Mouse (Mus musculus) layer of hippocampus, adult 9-11 months (tissue): ENCODE data around the gene Mfsd11.
"Not testable (repeated sequence)": the region's sequence is repeated elsewhere in the genome, so short reads cannot be mapped to it uniquely, and the experiment has no call there.

Experiments
- DNase-seq: peaks from one replicate; pipeline ENCODE4 v3.0.0; 2022

Gene Mfsd11

DNA sequence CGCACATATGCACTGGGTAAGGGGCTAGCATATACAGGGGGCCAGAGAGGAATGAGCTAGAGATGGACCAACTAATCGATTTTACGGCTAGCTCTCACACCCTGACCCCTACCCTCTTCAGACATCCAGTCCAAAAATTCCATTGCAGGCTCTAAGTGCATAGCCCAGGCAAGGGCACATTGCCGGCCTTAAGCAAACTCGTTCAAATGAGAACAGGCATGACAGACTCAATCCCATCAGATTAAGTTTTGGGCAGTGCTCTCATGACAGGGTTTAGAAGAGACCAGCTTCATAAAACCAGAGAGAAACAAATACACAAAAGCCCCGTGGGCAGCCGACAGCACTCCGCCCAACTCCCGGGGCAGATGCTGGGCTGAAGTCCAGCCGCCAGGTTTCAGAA, 30.0 kb upstream of the Mfsd11 start:
- no peak for DNase-seq

DNA sequence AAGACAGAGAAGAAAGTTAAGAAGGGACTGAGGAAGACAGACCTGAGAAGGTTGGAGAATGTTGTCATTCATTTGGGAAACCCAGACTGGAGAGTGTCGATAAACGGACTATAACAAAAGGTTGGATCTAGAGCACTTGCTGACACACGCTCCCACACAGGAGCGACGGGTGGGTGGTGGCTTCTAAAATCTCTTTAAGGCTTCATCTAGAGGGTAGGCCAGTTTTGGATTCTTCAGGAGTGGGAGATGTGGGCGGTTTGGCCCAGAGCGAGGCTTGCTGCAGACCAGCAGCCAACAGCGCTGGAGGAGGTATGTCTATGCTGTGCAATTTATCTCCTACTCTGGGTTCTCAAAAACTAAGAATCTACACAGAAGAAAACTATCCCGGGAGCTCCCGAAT, 29.6 kb upstream of the Mfsd11 start:
- DNase-seq, result no peak

DNA sequence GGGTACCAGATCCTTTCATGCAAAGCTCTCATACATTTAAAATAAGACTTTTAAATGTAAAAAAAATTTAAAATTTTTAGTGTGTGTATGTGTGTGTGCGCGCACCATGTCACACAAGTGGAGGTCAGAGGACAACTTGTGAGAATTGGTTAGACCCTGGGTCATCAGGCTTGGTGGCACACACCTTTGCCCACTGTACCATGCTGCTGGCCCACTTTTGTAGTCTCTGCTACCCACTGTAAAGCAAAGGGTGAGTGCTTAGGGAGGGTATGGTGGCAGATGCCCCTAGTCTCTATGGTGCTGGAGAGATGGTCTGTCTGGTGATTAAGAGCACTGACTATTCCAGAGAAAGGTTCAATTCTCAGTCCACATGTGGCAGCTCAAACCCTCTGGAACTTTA, 29.0 kb upstream of the Mfsd11 start:
- no peak for DNase-seq

DNA sequence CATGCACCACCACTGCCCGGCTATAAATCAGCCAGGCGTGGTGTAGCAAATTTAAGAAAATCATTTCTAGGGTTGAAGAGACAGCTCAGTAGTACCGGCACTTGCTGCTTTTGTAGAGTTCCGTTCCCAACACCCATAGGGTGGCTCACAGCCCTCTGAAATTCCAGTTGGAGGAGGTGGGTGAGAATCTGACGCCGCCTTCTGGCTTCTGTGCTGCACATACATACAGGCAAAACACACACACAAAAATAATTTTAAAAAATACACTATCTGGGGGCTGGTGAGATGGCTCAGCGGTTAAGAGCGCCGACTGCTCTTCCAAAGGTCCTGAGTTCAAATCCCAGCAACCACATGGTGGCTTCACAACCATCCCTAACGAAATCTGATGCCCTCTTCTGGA, 28.4 kb upstream of the Mfsd11 start:
- peak; percentile 58 for DNase-seq

DNA sequence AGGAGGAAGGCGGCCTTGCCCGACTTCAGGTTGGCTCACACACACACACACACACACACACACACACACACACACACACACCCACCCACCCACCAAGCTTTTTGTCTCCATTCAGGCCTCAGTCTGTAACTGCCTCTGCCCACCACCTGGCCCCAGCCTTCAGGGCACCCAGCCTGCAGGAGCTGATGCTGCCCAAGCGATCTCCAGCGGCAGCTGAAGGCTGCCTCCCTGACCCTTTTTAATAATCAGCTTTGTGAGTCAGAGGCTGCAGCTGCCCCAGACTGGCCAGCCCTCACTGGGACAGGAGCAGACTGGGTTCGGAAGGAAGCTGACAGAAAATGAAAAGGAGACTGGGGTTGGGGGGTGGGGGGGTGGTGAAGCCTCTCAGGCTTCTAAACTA, 27.0 kb upstream of the Mfsd11 start:
- DNase-seq, result no peak

DNA sequence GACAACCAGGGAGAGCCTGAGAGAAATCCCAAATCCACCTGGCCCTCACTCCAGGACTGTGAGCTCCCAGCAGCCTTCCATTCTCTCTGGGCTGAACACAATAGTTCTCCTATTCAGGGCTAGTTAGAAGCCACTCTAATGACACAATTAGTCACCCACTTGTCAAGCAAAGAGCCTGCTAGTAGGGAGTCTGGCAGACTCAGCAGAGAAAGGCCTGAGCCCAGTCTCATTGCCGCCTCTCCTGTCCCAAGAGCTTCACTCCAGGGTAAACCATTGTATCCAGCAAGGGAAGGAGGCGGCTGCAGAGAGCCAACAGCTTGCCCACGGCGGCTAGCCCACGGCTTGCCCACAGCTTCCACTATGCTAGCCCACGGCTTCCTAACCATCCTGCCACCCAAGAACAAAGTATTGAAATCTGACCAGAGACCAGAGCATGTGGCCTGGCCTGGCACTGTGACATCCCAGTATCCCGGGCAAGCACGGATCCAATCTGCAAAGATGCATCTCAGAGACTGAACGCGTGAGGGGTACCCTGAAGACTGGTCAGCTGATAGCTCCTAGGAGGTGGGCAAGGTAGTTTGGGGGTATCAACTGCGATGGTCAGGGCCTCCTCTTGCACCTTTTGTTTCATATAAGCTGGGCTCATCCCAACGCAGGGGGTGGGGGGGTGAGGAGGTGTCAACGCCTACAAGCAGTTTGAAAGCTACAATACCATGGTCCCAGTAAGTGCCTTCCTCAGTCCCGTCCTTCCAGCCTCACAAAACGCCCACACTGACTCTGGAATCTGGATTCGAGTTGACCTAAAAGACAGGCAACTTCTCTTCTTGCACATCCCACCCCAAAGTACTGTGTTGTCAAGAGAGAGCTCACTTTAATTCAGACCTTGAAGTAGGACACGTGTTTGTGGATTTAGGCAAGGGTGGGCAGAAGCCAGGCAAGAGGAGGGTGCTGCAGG, 25.4 kb upstream of the Mfsd11 start:
- DNase-seq, result no peak

DNA sequence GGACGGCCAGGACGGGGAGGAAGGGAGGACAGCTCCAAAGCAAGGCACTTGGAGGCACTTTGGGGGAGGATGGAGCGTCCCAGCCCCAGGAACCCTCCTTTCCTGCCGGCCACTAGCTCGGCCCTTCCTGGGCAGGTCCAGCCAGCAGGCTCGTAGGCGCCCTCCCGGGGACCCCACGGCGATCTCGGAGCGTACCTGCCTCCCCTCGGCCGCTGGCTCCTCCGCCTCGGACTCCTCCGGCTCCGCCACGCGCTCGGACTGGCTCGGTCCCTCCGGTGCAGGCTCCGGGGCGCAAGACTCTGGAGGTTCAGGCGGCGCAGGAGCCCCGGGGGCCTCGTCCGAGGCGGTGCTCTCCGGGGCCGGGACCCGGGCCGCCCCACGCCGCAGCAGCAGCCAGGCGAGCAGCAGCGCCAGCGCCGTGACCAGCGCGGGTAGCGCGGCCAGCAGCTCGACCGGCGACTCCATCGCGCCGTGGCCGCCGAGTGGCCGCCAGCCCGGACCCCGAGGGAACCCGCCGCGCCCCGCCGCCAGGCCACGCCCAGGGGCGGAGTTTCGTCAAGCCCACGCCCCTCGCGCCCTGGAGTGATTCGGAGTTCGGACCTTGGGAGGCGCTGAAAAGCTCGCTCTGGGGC, 24.6 kb upstream of the Mfsd11 start, which contains the start of gene Mxra7:
Gene Mxra7 (minus strand): TSS at position 513 of the 632 bp plus-strand sequence.
- DNase-seq, result no peak

DNA sequence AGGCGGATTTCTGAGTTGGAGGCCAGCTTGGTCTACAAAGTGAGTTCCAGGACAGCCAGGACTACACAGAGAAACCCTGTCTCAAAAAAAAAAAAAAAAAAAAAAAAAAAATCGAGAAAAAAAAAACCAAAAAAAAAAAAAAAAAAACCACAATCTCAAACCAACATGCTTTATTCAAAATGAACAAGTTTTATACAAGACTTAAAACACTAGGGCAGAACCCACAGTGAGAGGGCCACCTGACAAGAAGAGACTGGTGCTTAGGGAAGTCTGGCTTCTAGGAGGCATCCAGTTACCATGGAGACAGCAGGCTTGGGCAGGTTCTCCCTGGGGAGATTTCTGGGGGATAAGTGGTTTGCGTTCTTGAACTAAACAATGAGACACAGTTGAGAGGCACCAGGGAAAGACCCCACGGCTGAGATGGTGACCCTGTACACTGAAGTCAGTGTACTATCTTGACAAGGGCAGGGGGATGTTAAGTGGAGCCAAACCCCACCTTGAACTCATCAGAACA, 20.0 kb upstream of the Mfsd11 start:
- no peak for DNase-seq

DNA sequence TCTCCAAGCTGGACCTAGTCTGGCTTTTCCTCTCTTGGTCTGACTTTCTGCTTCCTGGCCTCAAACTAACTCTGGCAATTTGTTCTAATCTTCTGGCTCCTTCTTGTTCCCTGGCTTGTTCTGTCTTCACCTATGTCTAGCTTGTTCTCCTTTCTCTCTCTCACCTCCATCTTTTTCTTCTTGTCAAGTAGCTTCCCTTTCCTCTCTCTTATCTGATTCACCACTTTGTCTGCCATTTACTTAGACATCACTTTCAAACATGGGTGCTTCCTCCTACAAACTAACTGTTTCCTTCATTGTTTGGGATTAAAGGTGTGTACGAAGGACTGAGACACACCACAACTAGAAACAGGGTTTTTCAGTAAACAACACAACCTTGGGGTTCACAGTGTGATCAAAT, 17.3 kb upstream of the Mfsd11 start:
- no peak for DNase-seq

DNA sequence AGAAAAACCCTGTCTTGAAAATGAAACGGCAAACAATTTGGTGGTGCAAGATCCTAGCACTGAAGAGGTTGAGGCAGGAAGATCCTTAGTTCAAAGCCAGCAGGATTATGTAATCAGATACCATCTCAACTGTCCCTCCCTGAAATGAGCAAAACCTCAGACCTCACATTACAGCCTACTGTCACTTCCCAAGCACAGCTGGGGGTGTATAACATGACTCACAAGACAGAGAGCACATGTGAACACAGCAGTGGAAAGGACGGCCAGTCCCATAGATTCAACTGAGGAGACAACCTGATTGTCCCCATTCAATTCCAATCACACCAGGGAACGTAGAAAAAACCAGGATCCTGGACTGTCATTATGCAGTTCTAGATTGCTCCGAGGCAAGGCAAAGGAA, 16.0 kb upstream of the Mfsd11 start:
- no peak for DNase-seq

DNA sequence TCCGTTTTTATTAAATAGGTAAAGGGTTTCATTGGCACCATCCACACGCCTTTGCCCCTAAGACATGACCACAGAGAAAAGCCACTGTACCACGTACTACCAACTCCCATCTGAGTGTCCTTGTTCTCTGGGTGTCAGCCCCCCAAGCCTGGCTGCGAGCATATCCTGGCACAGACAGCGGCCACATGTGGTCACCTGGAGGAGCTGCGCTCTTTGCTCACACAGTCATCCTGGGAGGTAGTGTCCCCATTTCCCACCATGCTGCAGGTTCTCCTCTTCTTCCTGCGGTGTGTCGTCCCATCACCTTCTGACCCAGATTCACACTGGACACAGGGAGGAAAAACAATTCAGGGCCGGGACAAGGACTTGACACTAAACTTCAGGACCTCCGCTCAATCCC, 14.8 kb upstream of the Mfsd11 start:
- no peak for DNase-seq

DNA sequence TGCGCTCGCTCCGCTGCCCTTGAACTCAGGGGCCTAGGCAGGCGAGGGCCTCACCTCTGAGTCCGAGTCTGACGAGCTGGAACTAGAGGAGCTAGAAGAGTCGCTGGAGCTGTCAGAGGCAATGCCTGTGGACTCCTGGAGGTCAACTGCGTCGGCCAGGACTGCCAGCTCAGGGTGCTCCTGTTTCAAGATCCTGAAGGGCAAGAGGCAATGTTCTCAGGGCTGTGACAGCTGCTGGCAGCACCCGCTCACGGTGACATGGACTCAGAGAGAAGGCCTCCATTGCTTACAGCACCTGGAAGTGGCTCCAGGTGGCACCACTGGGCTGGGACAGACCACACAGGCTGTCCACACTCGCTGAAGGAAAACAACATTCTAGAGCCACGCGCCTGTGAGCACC, 13.3 kb upstream of the Mfsd11 start:
- no peak for DNase-seq

DNA sequence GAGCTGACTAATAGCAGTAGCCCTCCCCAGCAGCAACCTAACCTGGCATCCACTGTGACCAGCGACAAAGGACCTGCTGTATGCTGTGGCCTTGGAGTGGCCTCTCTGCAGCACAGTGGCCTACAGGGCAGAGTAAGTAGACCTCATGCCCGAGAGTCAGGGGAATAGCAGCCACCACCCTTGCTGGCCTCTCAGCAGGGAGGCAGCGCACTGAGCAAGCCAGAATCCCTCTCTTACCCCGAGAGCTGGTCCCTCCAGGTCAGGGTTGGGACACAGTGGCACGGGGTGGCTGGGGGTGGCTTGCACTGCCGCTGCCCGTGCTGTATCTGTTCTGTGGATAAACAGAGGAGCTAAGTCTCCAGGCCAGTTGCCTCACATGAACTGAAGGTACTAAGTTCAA, 12.6 kb upstream of the Mfsd11 start:
- DNase-seq, result no peak

DNA sequence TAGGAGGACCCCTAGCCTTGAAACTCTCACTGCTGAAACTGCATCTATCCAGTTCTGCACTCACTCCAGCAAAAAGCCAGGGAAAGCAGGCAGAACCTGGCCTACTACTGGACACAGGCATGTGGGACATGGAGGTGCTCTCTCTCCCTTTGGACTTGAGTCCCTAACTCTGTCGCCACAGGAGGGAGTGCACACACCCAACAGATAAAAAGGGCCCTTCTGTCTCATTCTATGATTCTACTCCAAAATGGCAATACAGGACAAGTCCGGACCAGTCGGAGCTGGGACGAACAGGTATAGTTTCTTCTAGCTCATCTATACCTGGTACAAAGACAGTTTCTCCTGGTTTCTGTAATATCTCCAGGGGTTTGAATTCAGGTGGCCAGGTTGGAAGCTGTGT, 11.5 kb upstream of the Mfsd11 start:
- no peak for DNase-seq

DNA sequence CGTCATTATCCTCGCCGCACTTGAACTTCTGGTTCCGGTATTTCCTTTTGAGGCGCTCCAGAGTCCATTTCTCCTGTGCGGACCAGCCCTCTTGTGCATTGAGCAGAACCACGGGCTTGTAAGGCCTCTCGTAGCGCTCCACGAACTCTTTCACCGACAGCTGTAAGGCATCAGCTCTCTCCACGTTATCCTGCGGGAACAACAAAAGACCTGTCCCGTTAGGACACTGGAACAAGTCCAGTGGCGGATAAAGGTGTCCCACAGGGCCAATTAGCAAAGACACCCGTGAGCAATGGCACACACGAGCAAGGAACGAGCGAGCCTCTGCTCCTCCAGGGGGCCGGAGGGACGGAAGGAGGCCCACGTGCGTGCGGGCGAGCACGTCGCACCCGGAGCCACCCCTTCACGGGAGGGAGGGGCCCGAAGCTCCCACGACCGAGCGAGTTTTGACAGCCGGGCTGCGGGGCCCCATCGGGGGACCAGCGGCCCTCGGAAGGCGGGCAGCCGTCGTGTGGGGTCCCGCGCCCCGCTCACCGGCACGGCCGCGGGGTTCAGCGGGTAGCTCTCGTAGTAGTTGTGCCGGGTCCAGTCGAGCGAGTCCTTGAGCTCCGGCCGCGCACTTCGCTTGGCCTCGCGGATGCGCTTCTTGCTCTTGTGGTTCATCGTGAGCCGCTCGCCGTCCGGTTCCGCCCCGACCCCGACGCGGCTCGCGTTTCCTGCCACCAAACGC, 9.5 kb upstream of the Mfsd11 start:
- DNase-seq, result peak; percentile 70

DNA sequence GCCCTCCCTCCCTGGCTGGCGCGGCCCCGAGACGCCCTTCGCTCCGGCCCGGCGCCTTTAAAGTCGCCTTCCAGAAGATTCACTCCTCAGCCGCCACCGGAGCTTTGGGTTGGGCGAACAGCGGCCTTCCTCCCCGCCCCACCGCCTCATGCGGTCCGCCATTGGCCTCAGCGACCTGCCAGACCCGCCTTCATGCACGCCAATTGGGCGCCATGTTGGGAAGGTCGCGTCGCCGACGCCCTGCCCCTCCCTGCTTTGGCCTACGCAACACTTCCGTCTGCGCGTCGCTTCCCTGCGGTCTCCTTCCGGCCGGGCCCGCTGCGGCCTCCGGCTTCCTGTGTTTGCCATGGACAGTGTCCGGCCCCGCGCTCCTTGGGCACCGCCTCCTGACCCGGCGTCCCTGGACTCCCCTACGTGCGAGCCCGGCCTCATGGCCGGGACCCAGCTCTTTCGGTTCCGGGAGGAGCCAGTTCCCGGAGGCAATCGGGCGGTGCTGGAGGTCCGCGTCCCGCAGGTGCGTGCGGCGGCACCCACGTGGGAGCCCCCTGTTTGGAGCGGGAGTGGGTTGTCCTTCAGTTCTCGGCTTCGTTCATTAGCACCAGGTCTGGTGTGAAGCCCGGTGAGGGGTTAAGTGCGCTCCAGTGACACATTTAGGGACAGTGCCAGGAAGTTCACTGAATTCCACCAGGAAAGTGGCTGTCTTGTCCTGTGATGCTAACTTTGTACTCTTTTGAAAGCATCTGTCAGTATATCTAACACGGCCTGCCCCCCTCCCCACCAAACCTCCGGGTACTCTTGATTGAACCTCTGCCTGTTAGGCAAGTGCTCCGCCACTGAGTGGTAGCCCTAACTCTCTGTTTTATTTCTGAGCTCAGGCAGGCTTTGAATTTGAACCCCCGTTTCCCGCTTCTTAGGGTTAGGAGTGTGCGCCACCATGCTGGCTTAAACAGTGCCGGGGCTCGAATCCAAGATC, 8.7 kb upstream of the Mfsd11 start, which contains the start of the genes Mettl23 and Jmjd6:
Gene Mettl23 (plus strand): TSS at position 18 of the 973 bp plus-strand sequence.
Gene Jmjd6 (minus strand): TSS at position 189 of the 973 bp plus-strand sequence.
- DNase-seq, result peak; percentile 98

DNA sequence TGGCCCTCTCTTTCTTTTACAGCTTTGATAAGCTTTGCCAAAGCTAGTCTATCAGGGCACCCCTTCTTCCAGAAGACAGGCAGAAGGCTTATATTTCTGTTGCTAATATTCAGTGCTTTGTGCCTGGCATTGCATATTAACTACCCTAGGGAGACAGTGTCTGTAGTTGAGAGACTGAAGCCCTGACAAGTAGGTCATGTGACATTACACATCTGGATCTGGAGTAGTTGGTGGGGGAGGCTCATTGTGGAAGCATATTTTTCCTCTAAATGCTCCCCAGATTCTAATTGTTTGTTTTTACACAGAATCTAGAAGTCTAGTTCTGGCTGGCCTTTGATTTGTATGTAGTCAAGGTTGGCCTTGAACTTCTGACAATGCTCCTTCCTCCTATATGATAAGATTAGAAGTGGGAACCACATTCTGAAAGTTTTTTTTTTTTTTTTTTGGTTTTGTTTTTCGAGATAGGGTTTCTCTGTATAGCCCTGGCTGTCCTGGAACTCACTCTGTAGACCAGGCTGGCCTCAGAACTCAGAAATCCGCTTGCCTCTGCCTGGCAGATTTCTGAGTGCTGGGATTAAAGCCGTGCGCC, 5.6 kb upstream of the Mfsd11 start:
- no peak for DNase-seq

DNA sequence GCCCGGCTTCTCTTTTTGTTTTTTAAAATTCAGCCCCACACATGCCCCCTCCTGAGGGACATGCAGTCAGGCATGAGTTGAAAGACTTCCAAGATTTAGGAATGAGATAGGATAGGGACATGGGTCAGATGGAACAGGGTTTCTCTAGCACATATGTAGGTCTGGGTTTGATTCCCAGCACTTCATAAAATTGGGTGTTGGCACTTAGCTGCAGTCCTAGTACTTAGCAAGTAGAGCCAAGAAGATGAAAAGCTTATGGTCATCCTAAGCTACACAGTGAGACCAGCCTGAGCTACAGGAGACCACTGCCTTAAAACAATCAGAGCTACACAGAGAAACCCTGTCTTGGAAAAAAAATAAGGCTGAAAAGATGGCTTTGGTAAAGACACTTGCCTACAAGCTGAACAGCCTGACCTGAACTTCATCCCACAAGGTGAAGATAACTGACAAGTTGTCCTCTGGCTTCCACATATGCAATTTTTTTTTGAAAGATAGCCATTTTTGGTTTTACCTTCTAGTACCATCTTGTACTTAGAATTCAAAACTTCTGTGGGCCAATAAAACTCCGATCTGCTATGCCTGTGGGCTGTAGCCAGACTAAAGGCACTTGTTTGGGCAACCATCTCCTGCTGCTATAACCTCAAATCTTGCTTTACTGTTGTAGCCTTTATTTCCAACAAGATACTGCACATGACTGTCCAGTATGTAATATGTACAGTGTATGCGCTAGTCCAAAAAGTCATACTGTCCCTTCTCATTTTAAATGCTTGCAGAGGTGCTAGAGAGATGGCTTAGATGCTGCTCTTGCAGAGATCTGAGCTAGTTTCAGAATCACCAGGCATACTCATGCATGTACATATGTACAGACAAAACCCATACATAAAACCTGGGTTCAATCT, 4.8 kb upstream of the Mfsd11 start:
- DNase-seq, result no peak

DNA sequence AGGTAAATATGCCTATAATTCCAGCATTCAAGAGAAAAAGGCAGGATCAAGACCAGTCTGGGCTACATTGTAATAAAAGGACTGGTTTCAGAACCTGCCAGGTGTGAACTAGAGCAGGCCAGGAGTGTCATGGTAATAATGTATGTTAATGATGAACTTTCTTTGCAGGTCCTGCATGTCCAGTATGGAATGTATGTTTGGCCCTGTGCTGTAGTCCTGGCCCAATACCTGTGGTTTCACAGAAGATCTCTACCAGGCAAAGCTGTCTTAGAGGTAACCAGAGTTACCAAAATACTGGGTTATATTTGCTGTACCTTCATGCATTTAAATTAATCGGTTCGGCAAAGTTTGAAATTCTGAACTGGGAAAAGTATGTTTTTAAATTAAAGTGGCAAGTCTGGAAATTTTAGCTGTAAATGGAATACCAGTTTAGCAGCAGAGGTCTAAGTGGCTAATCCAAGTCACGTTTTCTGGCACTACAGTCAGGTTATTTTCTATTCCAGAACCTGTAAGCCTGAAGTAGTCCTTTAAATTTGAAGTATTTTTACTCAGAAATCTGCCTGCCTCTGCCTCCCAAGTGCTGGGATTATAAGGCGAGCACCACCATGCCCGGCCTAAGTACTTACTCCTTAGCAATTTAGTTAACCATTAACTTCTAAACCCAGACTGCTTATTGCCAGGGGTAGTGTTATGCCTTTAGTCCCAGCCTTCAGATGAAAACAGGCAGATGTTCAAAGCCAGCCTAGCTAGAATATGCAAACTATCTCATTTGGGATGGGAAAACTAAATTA, 4.0 kb upstream of the Mfsd11 start:
- DNase-seq, result no peak

DNA sequence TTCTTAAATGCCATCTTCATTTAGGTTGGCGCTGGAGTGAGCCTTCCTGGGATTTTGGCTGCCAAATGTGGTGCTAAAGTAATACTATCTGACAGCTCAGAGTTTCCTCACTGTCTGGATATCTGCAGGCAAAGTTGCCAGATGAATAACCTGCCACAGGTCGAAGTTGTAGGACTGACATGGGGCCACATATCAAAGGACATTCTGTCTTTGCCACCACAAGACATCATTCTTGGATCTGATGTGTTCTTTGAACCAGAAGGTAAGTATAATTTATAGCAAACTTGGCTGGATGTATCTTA, 3.4 kb upstream of the Mfsd11 start:
- DNase-seq, result not testable (repeated sequence)
